Mouse (Mus musculus): ENCODE data around the gene E2f1. TPM values are rescaled to one million over a fixed set of nuclear protein-coding genes. Genes with fewer than 3 reads are reported as not detected.

The E2f1 gene
- polyA plus RNA-seq, 1 experiment from 2014 or later, result 8.8 TPM

- WGBS, result 76% methylated on average over 3 of the region's 3 CpGs
- DNase-seq (ENCODE audit: low spot score) (no peak), ATAC-seq (ENCODE audit: low read depth) (0 out of 2 replicates have a peak, but pooled peaks have one; percentile 13)
These were observed 30.0 kb downstream of the E2f1 start for GRCm38 (mm10) chr2:154539720-154540119.

GRCm38 (mm10) chr2:154538710-154539109, 31.0 kb downstream of the E2f1 start:
- WGBS, result 68% methylated on average over 3 of the region's 3 CpGs
- H3K9me3 ChIP-seq (ENCODE audit: control insufficient read depth, low read length), result no peaks in the 10 kb centered on the region
- H3K4me1 ChIP-seq (ENCODE audit: control insufficient read depth, insufficient read depth, low read length), result no peaks in the 10 kb centered on the region
- 0 out of 2 replicates have a peak overlapping the region, but pooled peaks have one; percentile 44 for H3K27ac ChIP-seq (replicated peaks; ENCODE audit: low read depth, low read length)
- DNase-seq (ENCODE audit: low spot score) (no peak), ATAC-seq (ENCODE audit: low read depth) (no peak; the same call in 1 of the 2 replicates)
- H3K4me2 ChIP-seq (ENCODE audit: low read depth, low read length), result no peak overlapping the region
- H3K9ac ChIP-seq (ENCODE audit: low read depth, low read length), result no peak overlapping the region
- no peaks in the 10 kb centered on the region for H3K27me3 ChIP-seq (replicated peaks; ENCODE audit: control insufficient read depth, insufficient read depth, low read length)
- H3K36me3 ChIP-seq (ENCODE audit: control insufficient read depth, insufficient read depth, low read length), result peaks cover 48% of the 10 kb centered on the region
- H3K4me3 ChIP-seq (ENCODE audit: low read depth, low read length), result no peak overlapping the region

More at GRCm38 (mm10) chr2:154539720-154540119, 30.0 kb downstream of the E2f1 start:
- Histone ChIP-seq H3K9ac (ENCODE audit: low read depth, low read length) (no peak overlapping the region), H3K27me3 (replicated peaks; ENCODE audit: control insufficient read depth, insufficient read depth, low read length) (no peaks in the 10 kb centered on the region), H3K4me1 (ENCODE audit: control insufficient read depth, insufficient read depth, low read length) (no peaks in the 10 kb centered on the region), H3K27ac (replicated peaks; ENCODE audit: low read depth, low read length) (no peak overlapping the region), H3K36me3 (ENCODE audit: control insufficient read depth, insufficient read depth, low read length) (peaks cover 38% of the 10 kb centered on the region), H3K4me2 (ENCODE audit: low read depth, low read length) (no peak overlapping the region), H3K9me3 (ENCODE audit: control insufficient read depth, low read length) (no peaks in the 10 kb centered on the region), H3K4me3 (ENCODE audit: low read depth, low read length) (no peak overlapping the region)

DNA sequence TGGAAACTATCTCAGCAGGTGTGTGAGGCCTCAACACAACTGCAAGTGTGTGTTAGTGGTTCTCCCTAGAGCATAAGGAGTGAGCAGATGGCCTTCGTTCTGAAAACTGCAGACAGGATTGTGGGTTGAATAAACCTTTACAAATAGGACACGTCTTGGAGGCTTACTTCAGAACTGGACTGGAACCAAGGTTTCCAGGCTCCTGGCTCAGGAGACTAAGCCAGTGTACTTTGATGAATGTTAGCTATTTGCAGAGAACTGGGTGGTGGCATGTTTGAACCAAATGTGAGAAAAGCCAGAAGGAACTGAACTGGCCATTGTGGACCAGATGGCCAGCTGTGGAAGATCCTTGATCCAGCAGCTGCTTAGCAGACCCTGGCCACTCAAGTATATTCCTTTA, 31.4 kb downstream of the E2f1 start:
- Histone ChIP-seq H3K9me3 (ENCODE audit: control insufficient read depth, low read length) (no peaks in the 10 kb centered on the region), H3K4me3 (ENCODE audit: low read depth, low read length) (no peak overlapping the region), H3K9ac (ENCODE audit: low read depth, low read length) (no peak overlapping the region), H3K4me2 (ENCODE audit: low read depth, low read length) (no peak overlapping the region), H3K4me1 (ENCODE audit: control insufficient read depth, insufficient read depth, low read length) (no peaks in the 10 kb centered on the region), H3K36me3 (ENCODE audit: control insufficient read depth, insufficient read depth, low read length) (peaks cover 49% of the 10 kb centered on the region), H3K27ac (replicated peaks; ENCODE audit: low read depth, low read length) (peak overlapping the region; percentile 44; the same call in 1 of the 2 replicates), H3K27me3 (replicated peaks; ENCODE audit: control insufficient read depth, insufficient read depth, low read length) (no peaks in the 10 kb centered on the region)
- DNase-seq (ENCODE audit: low spot score) (peak; percentile 41), ATAC-seq (ENCODE audit: low read depth) (no peak; the same call in 1 of the 2 replicates)
- 49% methylated on average over 2 of the region's 2 CpGs for WGBS

- H3K27ac ChIP-seq (replicated peaks; ENCODE audit: low read depth, low read length), result no peak overlapping the region
- H3K36me3 ChIP-seq (ENCODE audit: control insufficient read depth, insufficient read depth, low read length), result peaks cover 80% of the 10 kb centered on the region
- H3K9ac ChIP-seq (ENCODE audit: low read depth, low read length), result no peak overlapping the region
- no peak overlapping the region for H3K4me3 ChIP-seq (ENCODE audit: low read depth, low read length)
- no peaks in the 10 kb centered on the region for H3K27me3 ChIP-seq (replicated peaks; ENCODE audit: control insufficient read depth, insufficient read depth, low read length)
- no peaks in the 10 kb centered on the region for H3K4me1 ChIP-seq (ENCODE audit: control insufficient read depth, insufficient read depth, low read length)
- H3K9me3 ChIP-seq (ENCODE audit: control insufficient read depth, low read length), result no peaks in the 10 kb centered on the region
- H3K4me2 ChIP-seq (ENCODE audit: low read depth, low read length), result no peak overlapping the region
- ATAC-seq (ENCODE audit: low read depth) (no peak), DNase-seq (ENCODE audit: low spot score) (no peak)
- WGBS, result 92% methylated on average over 10 of the region's 12 CpGs
These were observed 34.9 kb downstream of the E2f1 start for GRCm38 (mm10) chr2:154534704-154535270.

DNA sequence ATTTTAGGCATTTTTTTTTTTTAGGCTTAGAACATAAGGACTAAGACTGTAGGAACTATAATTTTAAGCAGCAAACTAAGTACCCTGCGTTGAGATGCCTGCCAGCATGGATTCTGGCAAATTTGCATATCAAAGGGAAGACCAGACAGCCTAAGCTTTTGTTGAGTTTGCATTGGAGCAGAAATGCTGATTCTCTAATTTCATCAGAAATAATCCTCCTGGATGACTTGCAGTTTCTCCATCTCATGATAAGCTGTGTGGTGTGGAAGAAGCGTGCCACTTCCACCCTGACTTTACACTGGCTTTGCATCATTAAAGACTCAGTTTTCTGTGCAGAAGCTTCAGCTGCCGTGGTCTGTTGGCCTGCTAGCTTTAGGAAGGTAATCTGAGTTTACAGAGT, 36.8 kb downstream of the E2f1 start:
- Histone ChIP-seq H3K27me3 (replicated peaks; ENCODE audit: control insufficient read depth, insufficient read depth, low read length) (no peaks in the 10 kb centered on the region), H3K9ac (ENCODE audit: low read depth, low read length) (no peak overlapping the region), H3K9me3 (ENCODE audit: control insufficient read depth, low read length) (no peaks in the 10 kb centered on the region), H3K4me2 (ENCODE audit: low read depth, low read length) (no peak overlapping the region), H3K36me3 (ENCODE audit: control insufficient read depth, insufficient read depth, low read length) (peaks cover 83% of the 10 kb centered on the region), H3K27ac (replicated peaks; ENCODE audit: low read depth, low read length) (no peak overlapping the region), H3K4me1 (ENCODE audit: control insufficient read depth, insufficient read depth, low read length) (no peaks in the 10 kb centered on the region), H3K4me3 (ENCODE audit: low read depth, low read length) (no peak overlapping the region)
- WGBS, result 74% methylated on average over 3 of the region's 3 CpGs
- no peak for DNase-seq (ENCODE audit: low spot score)
- no peak for ATAC-seq (ENCODE audit: low read depth)

DNA sequence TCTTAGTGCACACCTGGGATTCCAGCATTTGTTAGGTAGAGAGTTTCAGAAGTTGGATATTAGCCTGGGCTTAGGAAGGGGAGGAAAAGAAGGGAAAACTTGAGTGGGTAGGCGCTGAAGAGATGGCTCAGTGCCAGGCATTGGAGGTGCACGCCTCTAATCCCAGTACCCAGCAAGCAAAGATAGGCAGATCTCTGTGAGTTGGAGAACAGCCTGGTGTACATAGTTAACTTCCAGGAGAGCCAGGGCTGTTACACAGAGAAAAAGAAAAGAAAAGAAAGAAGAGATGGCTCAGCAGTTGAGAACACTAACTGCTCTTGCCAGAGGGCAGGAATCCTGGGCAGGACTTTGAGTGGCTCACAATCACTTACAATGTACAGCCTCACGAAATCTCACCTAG, 43.2 kb downstream of the E2f1 start:
- Histone ChIP-seq H3K4me2 (ENCODE audit: low read depth, low read length) (no peak overlapping the region), H3K4me1 (ENCODE audit: control insufficient read depth, insufficient read depth, low read length) (no peaks in the 10 kb centered on the region), H3K36me3 (ENCODE audit: control insufficient read depth, insufficient read depth, low read length) (peaks cover 81% of the 10 kb centered on the region), H3K9me3 (ENCODE audit: control insufficient read depth, low read length) (no peaks in the 10 kb centered on the region), H3K9ac (ENCODE audit: low read depth, low read length) (no peak overlapping the region), H3K27ac (replicated peaks; ENCODE audit: low read depth, low read length) (no peak overlapping the region), H3K27me3 (replicated peaks; ENCODE audit: control insufficient read depth, insufficient read depth, low read length) (no peaks in the 10 kb centered on the region), H3K4me3 (ENCODE audit: low read depth, low read length) (no peak overlapping the region)
- WGBS, result 67% methylated on average over 3 of the region's 3 CpGs
- ATAC-seq (ENCODE audit: low read depth), result peak; percentile 41
- DNase-seq (ENCODE audit: low spot score), result no peak

DNA sequence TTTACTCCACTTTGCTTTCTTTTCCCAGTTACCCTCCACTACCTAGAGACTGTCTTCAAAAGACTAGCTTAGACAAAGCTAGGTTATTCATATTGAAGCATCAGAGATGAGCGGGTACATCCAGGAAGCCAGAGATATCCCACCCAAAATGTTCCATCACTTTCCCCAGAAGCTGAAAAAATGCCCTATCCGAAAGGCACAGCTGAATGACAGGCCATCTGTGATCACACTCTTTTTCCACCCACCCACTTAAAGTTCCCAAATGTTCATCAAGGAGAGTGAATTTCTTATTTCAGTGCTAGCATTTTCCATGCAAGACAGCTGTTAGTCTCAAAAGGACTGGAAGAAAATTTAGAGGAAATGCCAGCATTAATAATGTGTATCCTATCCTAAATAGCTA, 44.4 kb downstream of the E2f1 start:
- no peaks in the 10 kb centered on the region for H3K27me3 ChIP-seq (replicated peaks; ENCODE audit: control insufficient read depth, insufficient read depth, low read length)
- H3K4me3 ChIP-seq (ENCODE audit: low read depth, low read length), result no peak overlapping the region
- DNase-seq (ENCODE audit: low spot score) (no peak), ATAC-seq (ENCODE audit: low read depth) (no peak)
- H3K9me3 ChIP-seq (ENCODE audit: control insufficient read depth, low read length), result no peaks in the 10 kb centered on the region
- H3K36me3 ChIP-seq (ENCODE audit: control insufficient read depth, insufficient read depth, low read length), result peaks cover 75% of the 10 kb centered on the region
- H3K4me1 ChIP-seq (ENCODE audit: control insufficient read depth, insufficient read depth, low read length), result no peaks in the 10 kb centered on the region
- H3K4me2 ChIP-seq (ENCODE audit: low read depth, low read length), result no peak overlapping the region
- H3K27ac ChIP-seq (replicated peaks; ENCODE audit: low read depth, low read length), result no peak overlapping the region
- no peak overlapping the region for H3K9ac ChIP-seq (ENCODE audit: low read depth, low read length)
- 94% methylated on average over 2 of the region's 2 CpGs for WGBS

DNA sequence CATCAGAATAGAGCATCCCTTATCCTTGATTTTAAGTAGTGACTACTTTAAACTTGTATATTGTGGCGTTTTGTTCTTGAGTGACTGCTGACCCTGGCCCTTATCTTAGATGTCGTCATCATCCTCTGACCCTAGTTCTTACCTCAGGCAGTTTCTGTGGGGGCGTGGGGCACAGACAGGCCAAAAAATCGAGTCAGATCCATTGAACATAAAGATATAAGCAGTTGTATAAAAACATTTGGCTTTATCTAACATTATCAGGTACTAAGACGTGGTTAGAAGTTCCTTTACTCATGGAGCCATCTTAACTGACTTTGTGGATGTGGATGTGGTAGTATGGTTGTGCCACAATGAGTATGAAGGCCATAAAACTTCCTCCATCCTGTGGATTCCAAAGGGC, 47.4 kb downstream of the E2f1 start:
- H3K27me3 ChIP-seq (replicated peaks; ENCODE audit: control insufficient read depth, insufficient read depth, low read length), result no peaks in the 10 kb centered on the region
- peaks cover 74% of the 10 kb centered on the region for H3K36me3 ChIP-seq (ENCODE audit: control insufficient read depth, insufficient read depth, low read length)
- H3K27ac ChIP-seq (replicated peaks; ENCODE audit: low read depth, low read length), result no peak overlapping the region
- no peaks in the 10 kb centered on the region for H3K9me3 ChIP-seq (ENCODE audit: control insufficient read depth, low read length)
- H3K9ac ChIP-seq (ENCODE audit: low read depth, low read length), result no peak overlapping the region
- 92% methylated on average over 5 of the region's 5 CpGs for WGBS
- DNase-seq (ENCODE audit: low spot score) (no peak), ATAC-seq (ENCODE audit: low read depth) (no peak)
- no peak overlapping the region for H3K4me3 ChIP-seq (ENCODE audit: low read depth, low read length)
- no peak overlapping the region for H3K4me2 ChIP-seq (ENCODE audit: low read depth, low read length)
- H3K4me1 ChIP-seq (ENCODE audit: control insufficient read depth, insufficient read depth, low read length), result no peaks in the 10 kb centered on the region

GRCm38 (mm10) chr2:154521449-154521848, 48.2 kb downstream of the E2f1 start:
- no peak for ATAC-seq (ENCODE audit: low read depth)
- Histone ChIP-seq H3K4me2 (ENCODE audit: low read depth, low read length) (no peak overlapping the region), H3K36me3 (ENCODE audit: control insufficient read depth, insufficient read depth, low read length) (peaks cover 78% of the 10 kb centered on the region)

More at GRCm38 (mm10) chr2:154521449-154521848, 48.2 kb downstream of the E2f1 start:
- no peak overlapping the region for H3K4me3 ChIP-seq (ENCODE audit: low read depth, low read length)
- H3K27ac ChIP-seq (replicated peaks; ENCODE audit: low read depth, low read length), result no peak overlapping the region
- H3K9me3 ChIP-seq (ENCODE audit: control insufficient read depth, low read length), result no peaks in the 10 kb centered on the region
- no peak for DNase-seq (ENCODE audit: low spot score)
- H3K27me3 ChIP-seq (replicated peaks; ENCODE audit: control insufficient read depth, insufficient read depth, low read length), result no peaks in the 10 kb centered on the region
- no peak overlapping the region for H3K9ac ChIP-seq (ENCODE audit: low read depth, low read length)
- no peaks in the 10 kb centered on the region for H3K4me1 ChIP-seq (ENCODE audit: control insufficient read depth, insufficient read depth, low read length)

All from embryonic facial prominence, embryonic 14.5 days (tissue).